9 mouse cellular contexts compared by ENCODE assay signal in genomic region chr15:77356248-77356810, GRCm38 (mm10). TPM values are rescaled to one million over a fixed set of nuclear protein-coding genes. Genes with fewer than 3 reads are reported as not detected.
A peak's percentile ranks its signal among the peaks of the same experiment; 100 is the strongest.
DNase-seq lines count a peak whose midpoint lies in the region; ATAC-seq and TF ChIP-seq lines count a peak whose summit lies in the region.
"Had no signal": no experiment of that assay in that cellular context is flagged by ENCODE, and none has a peak within 500 bp of the region (broad histone marks: within the 10 kb centered on the region; RNA-seq: fewer than 3 reads in every experiment).

No protein-coding gene starts in this region.

- TF ChIP-seq POLR2A in kidney, adult 2 months (IDR thresholded peaks at IDR 0.05; ENCODE audit: low read depth, low read length): no peak

- no peak for ATAC-seq in kidney, postnatal 0 days (replicated peaks; ENCODE audit: low FRiP score, low read depth)
- no peak; the same call in 1 of the 2 replicates for ATAC-seq in embryonic facial prominence, embryonic 11.5 days (replicated peaks; ENCODE audit: insufficient number of reproducible peaks, low FRiP score, low TSS enrichment, low read depth)
- ATAC-seq in intestine, embryonic 15.5 days: 0 out of 2 replicates have a peak, but pooled peaks have one; percentile 21
- 0 out of 2 replicates have a peak, but pooled peaks have one; percentile 22 for ATAC-seq in neural tube, embryonic 11.5 days (ENCODE audit: insufficient read depth, low FRiP score, low TSS enrichment)
- ATAC-seq in CD4-positive, CD25-positive, alpha-beta regulatory T cell, adult 4 months: no peak

- H3K36me3 ChIP-seq in kidney, postnatal 0 days (ENCODE audit: insufficient read depth, low read length): no peaks in the 10 kb centered on the region
- H3K36me3 ChIP-seq in kidney, adult 2 months (ENCODE audit: control insufficient read depth, insufficient read depth, low read length): no peaks in the 10 kb centered on the region
- no peaks in the 10 kb centered on the region for H3K36me3 ChIP-seq in embryonic facial prominence, embryonic 11.5 days (replicated peaks; ENCODE audit: control insufficient read depth, insufficient read depth, low read depth, low read length)
- no peaks in the 10 kb centered on the region for H3K36me3 ChIP-seq in intestine, embryonic 15.5 days
- H3K36me3 ChIP-seq in neural tube, embryonic 11.5 days (ENCODE audit: control insufficient read depth, insufficient read depth, low read length): no peaks in the 10 kb centered on the region

- H3K9me3 ChIP-seq in kidney, postnatal 0 days (replicated peaks; ENCODE audit: low read length): no peaks in the 10 kb centered on the region
- no peaks in the 10 kb centered on the region for H3K9me3 ChIP-seq in embryonic facial prominence, embryonic 11.5 days (replicated peaks; ENCODE audit: control insufficient read depth, low read length)
- H3K9me3 ChIP-seq in intestine, embryonic 15.5 days: no peaks in the 10 kb centered on the region
- no peaks in the 10 kb centered on the region for H3K9me3 ChIP-seq in neural tube, embryonic 11.5 days (ENCODE audit: control insufficient read depth, low read length)

- no peak overlapping the region for H3K4me3 ChIP-seq in kidney, postnatal 0 days (replicated peaks; ENCODE audit: low read depth, low read length)
- H3K4me3 ChIP-seq in kidney, adult 2 months (ENCODE audit: insufficient read depth, low read depth, low read length): no peak overlapping the region
- no peak overlapping the region for H3K4me3 ChIP-seq in embryonic facial prominence, embryonic 11.5 days (ENCODE audit: low read depth, low read length)
- no peak overlapping the region for H3K4me3 ChIP-seq in intestine, embryonic 15.5 days (replicated peaks)
- no peak overlapping the region for H3K4me3 ChIP-seq in neural tube, embryonic 11.5 days (ENCODE audit: low read depth, low read length)

- no peak overlapping the region for H3K27ac ChIP-seq in kidney, postnatal 0 days
- no peak overlapping the region for H3K27ac ChIP-seq in kidney, adult 2 months (ENCODE audit: insufficient read depth, low read depth, low read length)
- no peak overlapping the region for H3K27ac ChIP-seq in embryonic facial prominence, embryonic 11.5 days (replicated peaks; ENCODE audit: low read depth, low read length)
- H3K27ac ChIP-seq in intestine, embryonic 15.5 days: no peak overlapping the region
- peak overlapping the region; percentile 17; the same call in 1 of the 2 replicates for H3K27ac ChIP-seq in neural tube, embryonic 11.5 days (ENCODE audit: low read depth, low read length)
- H3K27ac ChIP-seq: macrophage had no signal

- H3K9ac ChIP-seq in kidney, postnatal 0 days (ENCODE audit: low read depth, low read length): no peak overlapping the region
- peak overlapping the region; percentile 5 for H3K9ac ChIP-seq in embryonic facial prominence, embryonic 11.5 days (replicated peaks; ENCODE audit: low read length)
- H3K9ac ChIP-seq in intestine, embryonic 15.5 days: no peak overlapping the region
- peak overlapping the region; percentile 30 for H3K9ac ChIP-seq in neural tube, embryonic 11.5 days (ENCODE audit: low read length)

- DNase-seq in kidney, postnatal 0 days (ENCODE audit: low spot score): no peak
- DNase-seq in kidney, adult 2 months: no peak
- DNase-seq in embryonic facial prominence, embryonic 11.5 days (ENCODE audit: low spot score): peak; percentile 50
- peak; percentile 52 for DNase-seq in neural tube, embryonic 11.5 days (ENCODE audit: low spot score)
- DNase-seq in layer of hippocampus, adult 9-10 months (ENCODE audit: low spot score): no peak
- no peak for DNase-seq in kidney, adult 18-20 months

- no peak for TF ChIP-seq CTCF in kidney, postnatal 0 days (IDR thresholded peaks at IDR 0.05; ENCODE audit: low read depth)
- TF ChIP-seq CTCF in kidney, adult 2 months (conservative IDR thresholded peaks at IDR 0.05; ENCODE audit: insufficient read depth, insufficient read length, low read depth, low read length): no peak

- WGBS in kidney, postnatal 0 days: 12% methylated on average over 11 of the region's 11 CpGs
- 32% methylated on average over 11 of the region's 11 CpGs for WGBS in kidney, adult 2 months
- 12% methylated on average over 11 of the region's 11 CpGs for WGBS in embryonic facial prominence, embryonic 11.5 days
- WGBS in intestine, embryonic 15.5 days: 13% methylated on average over 11 of the region's 11 CpGs
- 6% methylated on average over 11 of the region's 11 CpGs for WGBS in neural tube, embryonic 11.5 days

- peak overlapping the region; percentile 8; the same call in 1 of the 2 replicates for H3K4me2 ChIP-seq in kidney, postnatal 0 days (ENCODE audit: low read length)
- H3K4me2 ChIP-seq in embryonic facial prominence, embryonic 11.5 days (ENCODE audit: low read depth, low read length): no peak overlapping the region
- peak overlapping the region; percentile 33; the same call in 1 of the 2 replicates for H3K4me2 ChIP-seq in intestine, embryonic 15.5 days (replicated peaks)
- 0 out of 2 replicates have a peak overlapping the region, but pooled peaks have one; percentile 4 for H3K4me2 ChIP-seq in neural tube, embryonic 11.5 days (ENCODE audit: low read depth)

- H3K27me3 ChIP-seq in kidney, postnatal 0 days (ENCODE audit: insufficient read depth, low read length): no peaks in the 10 kb centered on the region
- H3K27me3 ChIP-seq in kidney, adult 2 months (replicated peaks; ENCODE audit: control insufficient read depth, insufficient read depth, low read length): no peaks in the 10 kb centered on the region
- H3K27me3 ChIP-seq in embryonic facial prominence, embryonic 11.5 days (ENCODE audit: control insufficient read depth, insufficient read depth, low read length): no peaks in the 10 kb centered on the region
- H3K27me3 ChIP-seq in intestine, embryonic 15.5 days (replicated peaks): no peaks in the 10 kb centered on the region
- H3K27me3 ChIP-seq in neural tube, embryonic 11.5 days (ENCODE audit: control insufficient read depth, insufficient read depth, low read length): no peaks in the 10 kb centered on the region

- peaks cover 12% of the 10 kb centered on the region; the same call in 1 of the 2 replicates for H3K4me1 ChIP-seq in kidney, postnatal 0 days (replicated peaks; ENCODE audit: insufficient read depth, low read length)
- 0 out of 2 replicates have a peak, but pooled peaks cover 4% of the 10 kb centered on the region for H3K4me1 ChIP-seq in kidney, adult 2 months (ENCODE audit: control insufficient read depth, insufficient read depth, low read length)
- peaks cover 4% of the 10 kb centered on the region for H3K4me1 ChIP-seq in embryonic facial prominence, embryonic 11.5 days (ENCODE audit: control insufficient read depth, insufficient read depth, low read length)
- H3K4me1 ChIP-seq in intestine, embryonic 15.5 days (replicated peaks): peaks cover 17% of the 10 kb centered on the region
- H3K4me1 ChIP-seq in neural tube, embryonic 11.5 days (ENCODE audit: control insufficient read depth, insufficient read depth, low read length): peaks cover 33% of the 10 kb centered on the region

RNA-seq across cellular contexts. Expression of gene Apol7a, which starts 42.6 kb away (rescaled TPM):
- 0.09 and 0.13 TPM in 2 replicates for polyA plus RNA-seq in kidney, postnatal 0 days (2015; fragmentation: Nextera tagmentation; extraction: Ambion mirVana)
- not detected in 2 replicates for polyA plus RNA-seq in kidney, adult 2 months (2012; rRNA removed)
- polyA plus RNA-seq in embryonic facial prominence, embryonic 11.5 days (2014; fragmentation: Nextera tagmentation; extraction: Ambion mirVana): not detected in 2 replicates
- polyA plus RNA-seq in intestine, embryonic 15.5 days (2015; fragmentation: Nextera tagmentation; extraction: Ambion mirVana): 7.8 TPM in 2 replicates
- not detected in 2 replicates for polyA plus RNA-seq in neural tube, embryonic 11.5 days (2014; fragmentation: Nextera tagmentation; extraction: Ambion mirVana)
- polyA plus RNA-seq in CD4-positive, CD25-positive, alpha-beta regulatory T cell, adult 4 months (2017; shearing (Covaris generic)): not detected
- polyA plus RNA-seq: macrophage had no signal

RNA-seq across cellular contexts. Expression of gene Rbfox2, which starts 49.5 kb away (rescaled TPM):
- polyA plus RNA-seq in kidney, postnatal 0 days (2015; fragmentation: Nextera tagmentation; extraction: Ambion mirVana): 22.7 and 25.1 TPM in 2 replicates
- polyA plus RNA-seq in kidney, adult 2 months (2012; rRNA removed): 18.7 and 20.3 TPM in 2 replicates
- 81.9 and 85.1 TPM in 2 replicates for polyA plus RNA-seq in embryonic facial prominence, embryonic 11.5 days (2014; fragmentation: Nextera tagmentation; extraction: Ambion mirVana)
- 42.6 and 44.8 TPM in 2 replicates for polyA plus RNA-seq in intestine, embryonic 15.5 days (2015; fragmentation: Nextera tagmentation; extraction: Ambion mirVana)
- polyA plus RNA-seq in neural tube, embryonic 11.5 days (2014; fragmentation: Nextera tagmentation; extraction: Ambion mirVana): 123 and 125 TPM in 2 replicates
- not detected for polyA plus RNA-seq in CD4-positive, CD25-positive, alpha-beta regulatory T cell, adult 4 months (2017; shearing (Covaris generic))

RNA-seq across cellular contexts. Expression of gene Apol9a, which starts 54.6 kb away (rescaled TPM):
- 0.33 TPM in 1 of 2 replicates, not detected in the other for polyA plus RNA-seq in kidney, postnatal 0 days (2015; fragmentation: Nextera tagmentation; extraction: Ambion mirVana)
- polyA plus RNA-seq in kidney, adult 2 months (2012; rRNA removed): 1.5 and 1.7 TPM in 2 replicates
- not detected in 2 replicates for polyA plus RNA-seq in embryonic facial prominence, embryonic 11.5 days (2014; fragmentation: Nextera tagmentation; extraction: Ambion mirVana)
- polyA plus RNA-seq in intestine, embryonic 15.5 days (2015; fragmentation: Nextera tagmentation; extraction: Ambion mirVana): 0.39 and 0.40 TPM in 2 replicates
- not detected in 2 replicates for polyA plus RNA-seq in neural tube, embryonic 11.5 days (2014; fragmentation: Nextera tagmentation; extraction: Ambion mirVana)
- polyA plus RNA-seq in CD4-positive, CD25-positive, alpha-beta regulatory T cell, adult 4 months (2017; shearing (Covaris generic)): 10 to 100 TPM; 11.0 to 17.0 TPM

Comparison
In these comparisons a context has a peak if more than half of its experiments do, and no peak if none do; other contexts are left out.
1. ATAC-seq: peak in intestine, embryonic 15.5 days (single experiment) and neural tube, embryonic 11.5 days (single experiment); none in kidney, postnatal 0 days (single experiment), embryonic facial prominence, embryonic 11.5 days (single experiment) and CD4-positive, CD25-positive, alpha-beta regulatory T cell, adult 4 months (single experiment).
2. DNase-seq: peak in embryonic facial prominence, embryonic 11.5 days (single experiment) and neural tube, embryonic 11.5 days (single experiment); none in kidney, postnatal 0 days (single experiment), kidney, adult 2 months (single experiment), layer of hippocampus, adult 9-10 months (single experiment) and kidney, adult 18-20 months (single experiment).
3. H3K9ac ChIP-seq: peak in embryonic facial prominence, embryonic 11.5 days (single experiment) and neural tube, embryonic 11.5 days (single experiment); none in kidney, postnatal 0 days (single experiment) and intestine, embryonic 15.5 days (single experiment).
4. RNA of gene Rbfox2, which starts 49.5 kb away (polyA plus RNA-seq): 123 to 125 TPM in neural tube, embryonic 11.5 days, 81.9 to 85.1 TPM in embryonic facial prominence, embryonic 11.5 days, 42.6 to 44.8 TPM in intestine, embryonic 15.5 days, 22.7 to 25.1 TPM in kidney, postnatal 0 days and 18.7 to 20.3 TPM in kidney, adult 2 months; not detected in CD4-positive, CD25-positive, alpha-beta regulatory T cell, adult 4 months; every median in the first group is over 10 times any median in the second.